Mouse (Mus musculus): ENCODE data around the gene Lamp3.

Lamp3 gene

GRCm38 (mm10) chr16:19706216-19706615 is at the start of gene Lamp3:
TSS of gene Lamp3 (minus strand) at chr16:19706375.

GRCm38 (mm10) chr16:19732896-19733295 is 26.7 kb upstream of the Lamp3 start:
- WGBS, result 87% methylated on average over 1 of the region's 1 CpGs

- WGBS, result 35% methylated on average over 2 of the region's 2 CpGs
Observed at GRCm38 (mm10) chr16:19724139-19724538, 18.0 kb upstream of the Lamp3 start.

DNA sequence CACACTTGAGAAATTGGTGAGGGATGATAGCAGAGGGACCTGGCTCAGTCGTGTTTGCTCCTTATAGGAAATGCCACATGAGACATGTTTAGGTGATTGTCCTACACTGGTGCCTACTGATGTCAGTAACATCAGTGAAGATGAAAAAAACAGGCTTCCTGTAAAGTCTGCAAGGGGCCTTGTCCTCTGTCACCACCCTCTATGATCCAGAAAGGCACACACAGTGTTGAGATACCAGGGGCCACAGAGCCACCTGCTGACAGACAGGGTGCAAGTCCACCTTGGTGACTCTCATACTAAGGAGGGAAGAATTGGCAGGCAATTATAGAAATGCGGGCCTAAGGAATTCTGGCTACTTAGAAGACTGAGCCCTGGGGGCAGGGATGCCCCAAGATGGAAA is 14.8 kb upstream of the Lamp3 start:
- WGBS, result 51% methylated on average over 2 of the region's 2 CpGs

DNA sequence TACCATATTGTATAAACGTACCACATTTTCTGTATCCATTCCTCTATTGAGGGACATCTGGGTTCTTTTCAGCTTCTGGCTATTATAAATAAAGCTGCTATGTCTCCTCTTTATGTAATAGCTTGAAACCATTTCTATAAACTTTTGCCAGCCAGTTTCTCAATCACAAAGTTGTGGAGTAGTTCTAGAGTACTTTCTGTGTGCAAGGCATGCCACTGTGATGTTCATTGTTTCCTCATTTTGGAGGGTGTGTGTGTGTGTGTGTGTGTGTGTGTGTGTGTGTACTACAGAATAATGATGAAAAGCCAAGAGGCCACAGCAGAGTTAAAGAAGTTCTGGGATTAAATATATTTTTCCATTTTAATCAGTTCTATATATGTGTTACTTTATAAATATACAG is 1.2 kb upstream of the Lamp3 start:
- WGBS, result 65% methylated on average over 1 of the region's 1 CpGs

GRCm38 (mm10) chr16:19670768-19671357 is 35.3 kb downstream of the Lamp3 start:
- 88% methylated on average over 2 of the region's 2 CpGs for WGBS

DNA sequence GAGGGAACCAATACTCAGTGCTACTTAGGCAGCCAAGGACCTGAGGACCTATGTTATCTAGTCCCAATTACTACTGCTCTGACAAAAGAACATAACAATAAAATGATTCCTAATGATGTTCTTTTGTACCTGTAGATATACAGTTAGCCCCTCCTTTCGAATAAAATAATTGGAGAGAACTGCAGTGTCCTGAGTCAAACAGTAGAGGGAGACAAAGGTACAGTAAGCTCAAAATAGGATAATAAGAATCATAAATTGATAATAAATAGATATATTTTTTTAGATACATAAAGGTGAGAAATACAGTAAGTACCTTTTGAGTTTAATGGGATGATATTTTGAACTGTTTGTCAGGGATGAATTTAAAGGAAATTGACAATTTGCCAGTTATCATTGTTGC is 39.9 kb downstream of the Lamp3 start:
- 58% methylated on average over 1 of the region's 1 CpGs for WGBS

DNA sequence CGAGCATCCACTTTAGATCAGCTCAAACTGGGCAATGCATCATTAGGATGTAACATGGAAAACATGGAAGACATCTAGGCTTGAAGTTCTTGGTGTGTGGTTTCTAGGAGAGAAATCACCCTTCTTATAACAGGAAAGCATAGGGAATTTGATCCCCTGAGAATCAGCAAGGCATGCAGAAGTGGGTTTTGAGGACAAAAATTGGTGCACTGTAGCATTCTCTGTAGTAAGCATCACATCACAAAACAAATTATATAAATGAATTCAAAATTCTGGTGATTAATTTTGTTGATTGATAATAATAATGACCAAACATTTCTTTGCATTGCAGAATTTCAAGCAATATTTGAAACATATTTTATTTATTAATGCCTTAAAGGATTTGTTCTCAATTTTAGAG is 76.4 kb downstream of the Lamp3 start, which contains the start of gene Olfr171:
TSS of gene Olfr171 (minus strand) at position 101 of the 400 bp plus-strand sequence.
- 67% methylated on average over 1 of the region's 1 CpGs for WGBS

- WGBS, result 98% methylated on average over 2 of the region's 2 CpGs
Observed at GRCm38 (mm10) chr16:19611782-19612181, 94.4 kb downstream of the Lamp3 start, which contains the start of gene Olfr170. TSS of gene Olfr170 (minus strand) at chr16:19611882.
